20 mouse cellular contexts compared by ENCODE assay signal in the genomic region with DNA sequence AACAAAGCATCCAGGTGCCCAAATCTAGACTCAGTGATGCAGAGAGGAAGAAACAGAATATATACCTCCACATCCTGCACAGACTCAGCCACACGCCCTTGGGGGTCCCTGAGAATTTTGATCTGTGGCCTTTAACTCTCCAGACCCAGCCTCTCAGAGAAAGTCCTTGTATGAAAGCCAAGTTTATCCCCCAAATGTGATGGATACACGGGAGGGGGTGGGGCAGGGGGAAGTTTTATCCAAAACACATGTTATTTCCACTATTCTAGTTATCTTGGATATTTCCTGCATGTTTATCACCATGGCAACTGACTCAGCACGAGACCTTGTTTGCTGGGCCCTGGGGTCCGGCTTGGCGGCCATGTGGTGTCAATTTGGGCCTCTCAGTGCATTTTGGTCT. TPM values are rescaled to one million over a fixed set of nuclear protein-coding genes. Genes with fewer than 3 reads are reported as not detected.
DNase-seq lines count a peak whose midpoint lies in the region; ATAC-seq lines count a peak whose summit lies in the region.
"Had no signal": no experiment of that assay in that cellular context is flagged by ENCODE, and none has a peak within 500 bp of the region (broad histone marks: within the 10 kb centered on the region; RNA-seq: fewer than 3 reads in every experiment).

No protein-coding gene starts in this region.

- H3K36me3 ChIP-seq in embryonic facial prominence, embryonic 13.5 days, result no peaks in the 10 kb centered on the region
- no peaks in the 10 kb centered on the region for H3K36me3 ChIP-seq in limb, embryonic 13.5 days
- H3K36me3 ChIP-seq: G1E had no signal

- no peaks in the 10 kb centered on the region for H3K27me3 ChIP-seq in embryonic facial prominence, embryonic 13.5 days
- H3K27me3 ChIP-seq in limb, embryonic 13.5 days, result no peaks in the 10 kb centered on the region

- H3K4me3 ChIP-seq in embryonic facial prominence, embryonic 13.5 days, result no peak overlapping the region
- no peak overlapping the region for H3K4me3 ChIP-seq in limb, embryonic 13.5 days

- H3K27ac ChIP-seq in embryonic facial prominence, embryonic 13.5 days, result peak overlapping the region; percentile 94
- peak overlapping the region; percentile 93 for H3K27ac ChIP-seq in limb, embryonic 13.5 days
- H3K27ac ChIP-seq: hindbrain, embryonic 14.5 days; kidney, postnatal 0 days had no signal

- peak overlapping the region; percentile 20; the same call in 1 of the 2 replicates for H3K4me2 ChIP-seq in embryonic facial prominence, embryonic 13.5 days
- H3K4me2 ChIP-seq in limb, embryonic 13.5 days (replicated peaks), result peak overlapping the region; percentile 21
- H3K4me2 ChIP-seq: hindbrain, embryonic 14.5 days had no signal

- 20% methylated on average over 5 of the region's 5 CpGs for WGBS in embryonic facial prominence, embryonic 13.5 days
- 15% methylated on average over 5 of the region's 5 CpGs for WGBS in limb, embryonic 13.5 days

- H3K4me1 ChIP-seq in embryonic facial prominence, embryonic 13.5 days, result peaks cover 70% of the 10 kb centered on the region
- peaks cover 71% of the 10 kb centered on the region for H3K4me1 ChIP-seq in limb, embryonic 13.5 days

- peak; percentile 64 for DNase-seq in embryo, embryonic 10.5 days (ENCODE audit: low spot score)
- no peak for DNase-seq in embryo, embryonic 9.5 days (ENCODE audit: extremely low spot score)
- DNase-seq in heart, adult 11 months, result peak; percentile 88
- DNase-seq in heart, adult 18-20 months, result no peak
- no peak for DNase-seq in yolk sac, embryonic 10.5 days (ENCODE audit: low spot score)
- DNase-seq in retina, embryonic 14.5 days (ENCODE audit: low spot score), result no peak
- DNase-seq: cerebellum, postnatal 14 days; layer of hippocampus, postnatal 36 days; left cerebral cortex, postnatal 4 days; liver, postnatal 0 days; lung, postnatal 14 days; right cerebral cortex, postnatal 4 days; thymus, postnatal 25 days had no signal

- no peak overlapping the region for H3K9ac ChIP-seq in embryonic facial prominence, embryonic 13.5 days
- H3K9ac ChIP-seq in limb, embryonic 13.5 days, result no peak overlapping the region; the same call in 1 of the 2 replicates
- H3K9ac ChIP-seq: hindbrain, embryonic 14.5 days; liver, postnatal 0 days had no signal

- H3K9me3 ChIP-seq in embryonic facial prominence, embryonic 13.5 days, result no peaks in the 10 kb centered on the region
- H3K9me3 ChIP-seq in limb, embryonic 13.5 days, result no peaks in the 10 kb centered on the region
- H3K9me3 ChIP-seq: G1E had no signal

- ATAC-seq in embryonic facial prominence, embryonic 13.5 days (ENCODE audit: insufficient number of reproducible peaks, insufficient read depth, low FRiP score, low TSS enrichment, low read depth), result no peak
- ATAC-seq in limb, embryonic 13.5 days (ENCODE audit: low FRiP score, low read depth), result peak; percentile 77
- ATAC-seq: CD4-positive, CD25-positive, alpha-beta regulatory T cell, adult 4 months; intestine, postnatal 0 days; liver, postnatal 0 days had no signal

RNA-seq across cellular contexts. Expression of a gene that starts 57.8 kb away (rescaled TPM):
- 1 to 10 TPM; 9.0 to 9.2 TPM for total RNA-seq in heart, adult 18-20 months (2021)
- 20.7 and 21.4 TPM in 2 replicates for polyA plus RNA-seq in embryonic facial prominence, embryonic 13.5 days (2015; fragmentation: Nextera tagmentation; extraction: Ambion mirVana)
- 37.0 and 37.6 TPM in 2 replicates for polyA plus RNA-seq in limb, embryonic 13.5 days (2015; fragmentation: Nextera tagmentation; extraction: Ambion mirVana)

Comparison
In these comparisons a context has a peak if more than half of its experiments do, and no peak if none do; other contexts are left out.
1. DNase-seq: peak in embryo, embryonic 10.5 days (single experiment) and heart, adult 11 months (single experiment); none in embryo, embryonic 9.5 days (single experiment), heart, adult 18-20 months (0 of 2), yolk sac, embryonic 10.5 days (single experiment) and retina, embryonic 14.5 days (single experiment).